Mouse (Mus musculus) limb, embryonic 12.5 days (tissue): ENCODE measurements around the gene Ap3b1. TPM values are rescaled to one million over a fixed set of nuclear protein-coding genes. Genes with fewer than 3 reads are reported as not detected.
A peak's percentile ranks its signal among the peaks of the same experiment; 100 is the strongest.

Experiments
- ATAC-seq: fragments of 200-750 bp; cut with Nextera tagmentation; 2 replicates; pipeline ENCODE4 v1.8.0; 2017; ENCODE audit warnings: low read depth, moderate TSS enrichment; ENCODE audit not compliant: insufficient number of reproducible peaks, insufficient read depth, low FRiP score, low TSS enrichment
- H3K27ac ChIP-seq: fragments of 300-500 bp; sonication (generic); 2 replicates; pipeline ENCODE4 v1.5.1; 2016; ENCODE audit warnings: mild to moderate bottlenecking, moderate library complexity
- H3K27me3 ChIP-seq: fragments of 300-500 bp; sonication (generic); 2 replicates; pipeline ENCODE4 v1.6.1; 2016; ENCODE audit warnings: mild to moderate bottlenecking, moderate library complexity
- H3K36me3 ChIP-seq: fragments of 300-500 bp; sonication (generic); 2 replicates; pipeline ENCODE4 v1.6.1; 2016; ENCODE audit warnings: mild to moderate bottlenecking, moderate library complexity
- H3K4me1 ChIP-seq: fragments of 300-500 bp; sonication (generic); replicated peaks from 2 replicates; pipeline ENCODE4 v1.6.1; 2016
- H3K4me2 ChIP-seq: fragments of 300-500 bp; sonication (generic); 2 replicates; pipeline ENCODE4 v1.6.1; 2016; ENCODE audit warnings: mild to moderate bottlenecking, moderate library complexity
- H3K4me3 ChIP-seq: fragments of 300-500 bp; sonication (generic); replicated peaks from 2 replicates; pipeline ENCODE4 v1.5.1; 2016; ENCODE audit warnings: mild to moderate bottlenecking
- H3K9ac ChIP-seq: fragments of 300-500 bp; sonication (generic); replicated peaks from 2 replicates; pipeline ENCODE4 v1.6.1; 2016; ENCODE audit warnings: mild to moderate bottlenecking, moderate library complexity
- H3K9me3 ChIP-seq: fragments of 300-500 bp; sonication (generic); 2 replicates; pipeline ENCODE4 v1.6.1; 2016; ENCODE audit warnings: mild to moderate bottlenecking, moderate library complexity
- WGBS: fragments of 180-500 bp; shearing (Covaris S2); methylation state at CpG from one replicate; pipeline ENCODE4 v1.1.7; 2016; 5-methylcytosine and 5-hydroxymethylcytosine counted together
- microRNA-seq: library from miRNA; unstranded; fragments of <30 nt; microRNA quantifications from one replicate; pipeline ENCODE4, GENCODE M21; 2017
- polyA plus RNA-seq: library from polyadenylated mRNA; unstranded; fragments of >200 nt; fragmentation: Nextera tagmentation; extraction: Ambion mirVana; gene quantifications from 2 replicates; pipeline ENCODE4 v1.2.1, GENCODE M21; 2016

Gene Ap3b1
- polyA plus RNA-seq, 1 experiment from 2014 or later = 44.7 TPM

GRCm38 (mm10) chr13:94595701-94596361 lies 237.1 kb downstream of the Ap3b1 start:
- ATAC-seq = no peak
- peak overlapping the region; percentile 40 for H3K4me3 ChIP-seq
- peaks cover 76% of the 10 kb centered on the region for H3K27me3 ChIP-seq
- no peak overlapping the region for H3K27ac ChIP-seq
- H3K4me1 ChIP-seq = peaks cover 21% of the 10 kb centered on the region
- no peaks in the 10 kb centered on the region for H3K36me3 ChIP-seq
- no peaks in the 10 kb centered on the region for H3K9me3 ChIP-seq
- H3K4me2 ChIP-seq = peak overlapping the region; percentile 66
- under 1% methylated on average over 38 of the region's 38 CpGs for WGBS
- peak overlapping the region; percentile 40; the same call in 1 of the 2 replicates for H3K9ac ChIP-seq

- peak overlapping the region; percentile 66 for H3K4me2 ChIP-seq
- H3K4me3 ChIP-seq = peak overlapping the region; percentile 40
- ATAC-seq = no peak
- H3K4me1 ChIP-seq = peaks cover 21% of the 10 kb centered on the region
- H3K9me3 ChIP-seq = no peaks in the 10 kb centered on the region
- H3K27ac ChIP-seq = no peak overlapping the region
- 6% methylated on average over 20 of the region's 20 CpGs for WGBS
- H3K9ac ChIP-seq = no peak overlapping the region
- H3K27me3 ChIP-seq = peaks cover 80% of the 10 kb centered on the region
- no peaks in the 10 kb centered on the region for H3K36me3 ChIP-seq
Observed at GRCm38 (mm10) chr13:94596386-94597033, 237.8 kb downstream of the Ap3b1 start.

GRCm38 (mm10) chr13:94599718-94600117 lies 241.0 kb downstream of the Ap3b1 start:
- 51% methylated on average over 8 of the region's 8 CpGs for WGBS
- peaks cover 21% of the 10 kb centered on the region for H3K4me1 ChIP-seq
- no peaks in the 10 kb centered on the region for H3K9me3 ChIP-seq
- no peaks in the 10 kb centered on the region for H3K36me3 ChIP-seq
- peaks cover 83% of the 10 kb centered on the region for H3K27me3 ChIP-seq
- H3K27ac ChIP-seq = no peak overlapping the region
- H3K9ac ChIP-seq = no peak overlapping the region
- no peak overlapping the region for H3K4me3 ChIP-seq
- no peak for ATAC-seq
- H3K4me2 ChIP-seq = no peak overlapping the region

DNA sequence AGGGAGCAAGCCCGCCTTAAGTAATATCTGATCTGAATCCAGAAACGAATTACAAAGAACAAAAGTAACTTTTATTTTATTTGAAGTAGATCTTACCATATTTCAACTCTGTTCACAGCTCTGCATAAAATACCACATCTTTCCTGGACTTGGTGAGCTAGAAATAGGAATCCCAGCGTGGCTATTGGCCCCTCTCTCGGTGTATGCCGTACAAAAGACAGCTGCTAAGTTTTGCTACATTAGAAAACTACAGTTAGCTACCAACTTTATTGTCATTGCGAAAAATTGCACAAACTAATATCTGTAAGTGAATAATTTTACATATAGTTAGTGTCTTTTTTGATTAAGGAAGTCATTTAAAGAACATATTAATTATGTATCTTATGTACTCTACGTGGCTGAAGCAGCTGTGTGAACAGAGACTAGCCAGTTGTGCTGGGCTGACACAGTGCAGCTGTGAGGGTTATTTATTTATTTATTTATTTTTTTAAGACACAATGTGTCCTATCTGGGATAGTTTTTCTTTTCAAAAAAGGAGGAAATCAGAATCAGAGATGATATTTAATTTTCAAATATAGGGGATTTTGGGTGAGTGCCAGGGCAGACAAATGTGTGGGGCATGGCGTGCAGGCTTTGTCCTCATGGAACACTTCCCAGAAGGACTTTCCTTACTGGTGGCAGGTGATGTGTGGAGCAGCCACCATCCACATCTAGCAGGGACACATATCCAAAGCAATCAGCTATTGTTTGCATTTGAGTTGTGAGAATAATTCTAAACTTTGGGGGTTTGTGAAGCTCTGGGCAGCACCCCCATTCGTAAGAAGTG lies 248.5 kb downstream of the Ap3b1 start:
- Histone ChIP-seq H3K4me3 (no peak overlapping the region), H3K9me3 (no peaks in the 10 kb centered on the region), H3K27me3 (peaks cover 51% of the 10 kb centered on the region), H3K9ac (no peak overlapping the region), H3K4me1 (peaks cover 25% of the 10 kb centered on the region), H3K27ac (0 out of 2 replicates have a peak overlapping the region, but pooled peaks have one; percentile 45), H3K4me2 (no peak overlapping the region), H3K36me3 (no peaks in the 10 kb centered on the region)
- 72% methylated on average over 9 of the region's 9 CpGs for WGBS
- no peak for ATAC-seq

- 12% methylated on average over 7 of the region's 7 CpGs for WGBS
- Histone ChIP-seq H3K9me3 (no peaks in the 10 kb centered on the region), H3K27me3 (peaks cover 48% of the 10 kb centered on the region), H3K4me2 (peak overlapping the region; percentile 37), H3K4me1 (peaks cover 25% of the 10 kb centered on the region), H3K9ac (no peak overlapping the region), H3K4me3 (no peak overlapping the region), H3K27ac (0 out of 2 replicates have a peak overlapping the region, but pooled peaks have one; percentile 45), H3K36me3 (no peaks in the 10 kb centered on the region)
- ATAC-seq = no peak
Observed at GRCm38 (mm10) chr13:94607861-94608223, 249.1 kb downstream of the Ap3b1 start.

DNA sequence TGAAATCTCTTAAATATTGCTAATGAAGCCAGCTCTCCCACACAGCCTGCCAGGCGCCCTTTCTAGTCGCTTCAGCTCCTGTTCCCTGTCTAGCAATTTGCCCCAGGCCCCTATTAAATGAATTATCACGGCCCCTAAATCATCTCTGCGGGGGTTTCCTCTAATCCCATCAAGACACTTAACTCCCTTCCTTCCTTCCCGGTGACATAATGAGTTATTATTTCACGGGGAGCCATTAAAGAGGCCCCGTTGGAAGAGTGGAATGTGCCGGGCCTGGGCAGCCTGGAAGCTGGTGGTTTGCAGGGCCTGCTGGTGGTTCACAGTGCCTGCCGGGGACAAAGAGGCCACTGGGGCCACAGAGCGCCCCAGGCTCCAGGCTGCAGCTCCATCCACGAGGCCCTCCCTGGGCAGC lies 249.7 kb downstream of the Ap3b1 start:
- Histone ChIP-seq H3K27ac (peak overlapping the region; percentile 50), H3K27me3 (peaks cover 46% of the 10 kb centered on the region), H3K4me3 (no peak overlapping the region), H3K9me3 (no peaks in the 10 kb centered on the region), H3K9ac (no peak overlapping the region), H3K36me3 (no peaks in the 10 kb centered on the region), H3K4me1 (peaks cover 25% of the 10 kb centered on the region), H3K4me2 (peak overlapping the region; percentile 37)
- peak; percentile 87 for ATAC-seq
- WGBS = 2% methylated on average over 11 of the region's 11 CpGs

GRCm38 (mm10) chr13:94608947-94609346 lies 250.2 kb downstream of the Ap3b1 start:
- ATAC-seq = peak; percentile 30; the same call in 1 of the 2 replicates
- 15% methylated on average over 10 of the region's 10 CpGs for WGBS
- Histone ChIP-seq H3K27ac (peak overlapping the region; percentile 50), H3K27me3 (peaks cover 47% of the 10 kb centered on the region), H3K36me3 (no peaks in the 10 kb centered on the region), H3K4me2 (peak overlapping the region; percentile 37), H3K4me3 (no peak overlapping the region), H3K9ac (no peak overlapping the region), H3K9me3 (no peaks in the 10 kb centered on the region), H3K4me1 (peaks cover 25% of the 10 kb centered on the region)

Small RNAs within 50 kb of the gene (microRNA-seq; reads per million reads assigned to microRNA genes)
- not detected for gene Gm25109

Other genes starting within 250 kb of the Ap3b1 start
- 35.0 and 35.3 TPM in 2 replicates for gene Scamp1, start 73.1 kb upstream of the Ap3b1 start, polyA plus RNA-seq